Mouse (Mus musculus) testis, adult 2 months (tissue): ENCODE results near the gene Msantd3.

Experiments
- CTCF ChIP-seq: fragments of 200-500 bp; IDR thresholded peaks from 2 replicates; pipeline ENCODE4 v1.5.1; 2012; ENCODE audit warnings: low read depth, mild to moderate bottlenecking, inconsistent platforms, low read length, moderate library complexity; ENCODE audit not compliant: control insufficient read depth, insufficient read depth, insufficient replicate concordance
- POLR2A ChIP-seq: fragments of 200-500 bp; IDR thresholded peaks from 2 replicates; pipeline ENCODE4 v1.6.1; 2012; ENCODE audit warnings: low read depth, mild to moderate bottlenecking, inconsistent platforms, low read length, moderate library complexity; ENCODE audit not compliant: control insufficient read depth

GRCm38 (mm10) chr4:48582941-48583340 is 43.2 kb downstream of the Msantd3 start:
- TF ChIP-seq POLR2A (no peak), CTCF (no peak)
